In the genomic region with DNA sequence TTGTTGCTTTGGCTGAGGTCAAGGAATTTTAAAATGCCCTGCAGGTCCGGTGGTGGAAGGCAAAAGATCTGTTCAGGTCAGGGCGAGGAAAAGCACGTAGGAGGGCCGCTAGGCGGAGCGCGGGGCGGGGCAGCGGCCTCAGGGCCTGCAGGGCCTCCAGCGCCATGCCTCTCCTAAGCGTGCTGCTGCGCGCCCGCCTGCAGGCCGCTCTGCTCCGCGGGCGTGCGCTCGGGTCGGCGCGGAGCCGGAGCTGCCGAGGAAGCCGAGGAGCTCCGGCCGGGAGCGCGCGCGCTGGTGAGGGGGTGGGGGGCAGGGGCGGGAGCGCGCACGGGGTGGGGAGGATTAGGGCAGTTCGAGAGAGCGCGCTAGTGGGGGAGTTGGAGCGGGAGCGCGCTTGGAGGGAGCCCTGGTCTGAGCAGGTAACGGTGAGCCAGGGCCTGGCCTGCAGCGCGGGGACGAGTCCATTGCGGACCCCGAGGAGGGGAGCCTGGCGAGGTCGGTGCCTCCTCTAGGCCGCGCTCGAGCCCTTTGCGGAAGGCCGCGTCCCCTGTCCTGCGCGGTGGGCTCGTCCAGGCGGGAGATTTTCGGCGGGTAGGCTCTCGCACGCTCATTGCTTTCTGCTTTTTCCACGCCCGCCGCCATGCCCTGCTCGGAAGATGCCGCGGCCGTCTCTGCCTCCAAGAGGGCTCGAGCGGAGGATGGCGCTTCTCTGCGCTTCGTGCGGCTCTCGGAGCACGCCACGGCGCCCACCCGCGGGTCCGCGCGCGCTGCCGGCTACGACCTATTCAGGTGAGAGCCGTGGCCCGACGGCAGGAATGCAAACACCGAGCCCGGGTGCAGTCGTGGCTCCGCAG, we compare ENCODE assay signal across 8 mouse cellular contexts. TPM values are rescaled to one million over a fixed set of nuclear protein-coding genes. Genes with fewer than 3 reads are reported as not detected.
DNase-seq lines count a peak whose midpoint lies in the region; ATAC-seq and TF ChIP-seq lines count a peak whose summit lies in the region.

A gene (plus strand): TSS at position 83 of the 854 bp plus-strand sequence.

- H3K27me3 ChIP-seq in CH12.LX (replicated peaks), result no peaks in the 10 kb centered on the region
- H3K27me3 ChIP-seq in forebrain, embryonic 11.5 days (ENCODE audit: control insufficient read depth, insufficient read depth, low read length), result no peaks in the 10 kb centered on the region
- H3K27me3 ChIP-seq in heart, embryonic 16.5 days (ENCODE audit: control insufficient read depth, insufficient read depth, low read length), result no peaks in the 10 kb centered on the region
- no peaks in the 10 kb centered on the region for H3K27me3 ChIP-seq in liver, embryonic 15.5 days
- no peaks in the 10 kb centered on the region for H3K27me3 ChIP-seq in neural tube, embryonic 12.5 days (replicated peaks)

- dilution Hi-C loops in CH12.LX (cut with MboI; ENCODE audit: extremely low pct_ligation_motif_present, extremely low pct_unique_long_range_greater_than_20kb, low sequenced_read_pairs), result no loop called here

- in situ Hi-C loops in CH12.LX (cut with MboI; ENCODE audit: low pct_ligation_motif_present, low pct_unique_long_range_greater_than_20kb, low sequenced_read_pairs), result no loop called here

- peak within 1 kb of the TSS; percentile 87 for H3K9ac ChIP-seq in CH12.LX (ENCODE audit: insufficient read depth, low read depth)
- peak within 1 kb of the TSS; percentile 95 for H3K9ac ChIP-seq in forebrain, embryonic 11.5 days (ENCODE audit: low read length)
- peak within 1 kb of the TSS; percentile 94 for H3K9ac ChIP-seq in heart, embryonic 16.5 days (ENCODE audit: low read length)
- H3K9ac ChIP-seq in liver, embryonic 15.5 days, result peak within 1 kb of the TSS; percentile 85
- peak within 1 kb of the TSS; percentile 80 for H3K9ac ChIP-seq in neural tube, embryonic 12.5 days

- TF ChIP-seq POLR2A in CH12.LX (IDR thresholded peaks at IDR 0.05; ENCODE audit: low read depth, low read length), result peak; percentile 84

- no peak for TF ChIP-seq EP300 in CH12.LX (IDR thresholded peaks at IDR 0.05; ENCODE audit: low read length)

- peak within 1 kb of the TSS; percentile 94 for H3K4me2 ChIP-seq in CH12.LX (ENCODE audit: insufficient read depth, low read depth, poor library complexity, severe bottlenecking)
- H3K4me2 ChIP-seq in forebrain, embryonic 11.5 days (ENCODE audit: low read depth, low read length, severe bottlenecking), result peak within 1 kb of the TSS; percentile 61
- peak within 1 kb of the TSS; percentile 93 for H3K4me2 ChIP-seq in heart, embryonic 16.5 days (ENCODE audit: low read depth, low read length)
- H3K4me2 ChIP-seq in liver, embryonic 15.5 days, result peak within 1 kb of the TSS; percentile 89
- peak within 1 kb of the TSS; percentile 67 for H3K4me2 ChIP-seq in neural tube, embryonic 12.5 days (replicated peaks)

- peak; percentile 95 for DNase-seq in CH12.LX (ENCODE audit: extremely low read depth)
- peak; percentile 92 for DNase-seq in c-Kit-positive CD71-positive TER-119-negative erythroid progenitor cells, embryonic 14.5 days (ENCODE audit: low read depth)
- peak; percentile 99 for DNase-seq in forebrain, embryonic 11.5 days (ENCODE audit: low spot score)
- peak; percentile 94 to 97 for DNase-seq in kidney, postnatal 36 days
- DNase-seq in telencephalon, adult 2 months (ENCODE audit: low read depth, low spot score), result peak; percentile 90

- H3K36me3 ChIP-seq in CH12.LX (replicated peaks in 1 of 2; ENCODE audit: control insufficient read depth in 1 of 2, insufficient read depth in 1 of 2, low read length in 1 of 2), result peaks cover 9 to 22% of the 10 kb centered on the region in 2 experiments
- no peaks in the 10 kb centered on the region; the same call in 1 of the 2 replicates for H3K36me3 ChIP-seq in forebrain, embryonic 11.5 days (ENCODE audit: control insufficient read depth, insufficient read depth, low read length)
- H3K36me3 ChIP-seq in heart, embryonic 16.5 days (ENCODE audit: control insufficient read depth, insufficient read depth), result peaks cover 16% of the 10 kb centered on the region; the same call in 1 of the 2 replicates
- peaks cover 28% of the 10 kb centered on the region for H3K36me3 ChIP-seq in liver, embryonic 15.5 days (replicated peaks)
- H3K36me3 ChIP-seq in neural tube, embryonic 12.5 days, result peaks cover 6% of the 10 kb centered on the region; the same call in 1 of the 2 replicates

- TF ChIP-seq RAD21 in CH12.LX (IDR thresholded peaks at IDR 0.05; ENCODE audit: low read depth, low read length), result no peak

- H3K79me2 ChIP-seq in CH12.LX (replicated peaks; ENCODE audit: control insufficient read depth, extremely low read depth, insufficient read depth, poor library complexity, severe bottlenecking), result peaks cover 45% of the 10 kb centered on the region

- peaks cover 4 to 33% of the 10 kb centered on the region in 2 experiments; a peak in 3 of 4 replicates for H3K4me1 ChIP-seq in CH12.LX (ENCODE audit: control insufficient read depth in 1 of 2, insufficient read depth in 2 of 2)
- H3K4me1 ChIP-seq in forebrain, embryonic 11.5 days (replicated peaks; ENCODE audit: control insufficient read depth, insufficient read depth, low read length), result no peaks in the 10 kb centered on the region
- H3K4me1 ChIP-seq in heart, embryonic 16.5 days (ENCODE audit: control insufficient read depth, insufficient read depth, low read length), result peaks cover 14% of the 10 kb centered on the region
- peaks cover 51% of the 10 kb centered on the region for H3K4me1 ChIP-seq in liver, embryonic 15.5 days (replicated peaks)
- peaks cover 13% of the 10 kb centered on the region for H3K4me1 ChIP-seq in neural tube, embryonic 12.5 days

- peak within 1 kb of the TSS; percentile 67 to 91 (median 87) for H3K4me3 ChIP-seq in CH12.LX (replicated peaks in 1 of 3; ENCODE audit: low read depth in 2 of 3, low read length in 2 of 3, poor library complexity in 1 of 3)
- H3K4me3 ChIP-seq in forebrain, embryonic 11.5 days (ENCODE audit: low read depth, low read length), result peak within 1 kb of the TSS; percentile 73
- H3K4me3 ChIP-seq in heart, embryonic 16.5 days (ENCODE audit: low read length), result peak within 1 kb of the TSS; percentile 91
- peak within 1 kb of the TSS; percentile 85 for H3K4me3 ChIP-seq in liver, embryonic 15.5 days (replicated peaks)
- peak within 1 kb of the TSS; percentile 76 for H3K4me3 ChIP-seq in neural tube, embryonic 12.5 days

- TF ChIP-seq CTCF in CH12.LX (conservative IDR thresholded peaks at IDR 0.05 in 1 of 2, IDR thresholded peaks at IDR 0.05 in 1 of 2; ENCODE audit: low read depth in 2 of 2, low read length in 2 of 2), result peak in 1 of 2 experiments; percentile 29; a peak in 1 of 4 replicates

- peak within 1 kb of the TSS; percentile 79 for H3K27ac ChIP-seq in CH12.LX (ENCODE audit: insufficient read depth, low read depth)
- peak within 1 kb of the TSS; percentile 82 for H3K27ac ChIP-seq in forebrain, embryonic 11.5 days (ENCODE audit: low read depth, low read length)
- H3K27ac ChIP-seq in heart, embryonic 16.5 days (ENCODE audit: low read length), result peak within 1 kb of the TSS; percentile 94
- H3K27ac ChIP-seq in liver, embryonic 15.5 days (replicated peaks), result peak within 1 kb of the TSS; percentile 88
- H3K27ac ChIP-seq in neural tube, embryonic 12.5 days, result peak within 1 kb of the TSS; percentile 72; the same call in 1 of the 2 replicates

- under 1% methylated on average over 91 of the region's 96 CpGs for WGBS in forebrain, embryonic 11.5 days
- under 1% methylated on average over 86 of the region's 96 CpGs for WGBS in heart, embryonic 16.5 days
- WGBS in liver, embryonic 15.5 days (ENCODE audit: insufficient replicate concordance), result 1% methylated on average over 96 of the region's 96 CpGs
- under 1% methylated on average over 96 of the region's 96 CpGs for WGBS in neural tube, embryonic 12.5 days

- ATAC-seq in forebrain, embryonic 11.5 days (replicated peaks; ENCODE audit: low FRiP score), result peak; percentile 100
- ATAC-seq in heart, embryonic 16.5 days (replicated peaks; ENCODE audit: extremely low read depth, insufficient read depth, low FRiP score), result peak; percentile 99
- ATAC-seq in liver, embryonic 15.5 days (ENCODE audit: insufficient read depth), result peak; percentile 99
- ATAC-seq in neural tube, embryonic 12.5 days (ENCODE audit: low FRiP score, low read depth), result peak; percentile 100

- H3K9me3 ChIP-seq in CH12.LX (replicated peaks; ENCODE audit: low read length), result no peaks in the 10 kb centered on the region
- H3K9me3 ChIP-seq in forebrain, embryonic 11.5 days (ENCODE audit: control insufficient read depth, low read length), result no peaks in the 10 kb centered on the region
- no peaks in the 10 kb centered on the region for H3K9me3 ChIP-seq in heart, embryonic 16.5 days (replicated peaks; ENCODE audit: control insufficient read depth, low read length)
- H3K9me3 ChIP-seq in liver, embryonic 15.5 days (replicated peaks), result no peaks in the 10 kb centered on the region
- H3K9me3 ChIP-seq in neural tube, embryonic 12.5 days, result no peaks in the 10 kb centered on the region

TF ChIP-seq in CH12.LX, 34 proteins besides CTCF, POLR2A, EP300 and RAD21 (continues in another document):
- 0 out of 2 replicates have a peak, but pooled peaks have one; percentile 78 for TF ChIP-seq POLR2AphosphoS2 (IDR thresholded peaks at IDR 0.05; ENCODE audit: low read depth, low read length)
- TF ChIP-seq UBTF (IDR thresholded peaks at IDR 0.05; ENCODE audit: low read depth, low read length), result peak; percentile 98
- TF ChIP-seq NELFE (IDR thresholded peaks at IDR 0.05; ENCODE audit: low read depth, low read length), result peak; percentile 91
- no peak for TF ChIP-seq GABPA (IDR thresholded peaks at IDR 0.05; ENCODE audit: insufficient replicate concordance, low read depth, low read length)
- TF ChIP-seq MAZ (IDR thresholded peaks at IDR 0.05; ENCODE audit: low read depth, low read length), result 0 out of 2 replicates have a peak, but pooled peaks have one; percentile 20
- TF ChIP-seq JUN (IDR thresholded peaks at IDR 0.05; ENCODE audit: insufficient read depth, low read depth, low read length), result no peak
- peak; percentile 98 for TF ChIP-seq E2F4 (IDR thresholded peaks at IDR 0.05; ENCODE audit: insufficient replicate concordance, low read depth, low read length)
- peak; percentile 64 for TF ChIP-seq HCFC1 (IDR thresholded peaks at IDR 0.05; ENCODE audit: low read depth, low read length)
- TF ChIP-seq MEF2A (IDR thresholded peaks at IDR 0.05; ENCODE audit: borderline replicate concordance, low read depth, low read length), result peak; percentile 15; the same call in 1 of the 2 replicates
- TF ChIP-seq KAT2A (IDR thresholded peaks at IDR 0.05; ENCODE audit: insufficient replicate concordance, low read length), result peak; percentile 71; the same call in 1 of the 2 replicates

RNA-seq across cellular contexts. Expression of the gene that starts here (rescaled TPM):
- total RNA-seq in CH12.LX (2012; rRNA removed) (197 and 272 TPM in 2 replicates), CH12.LX (2014; rRNA removed) (348 and 351 TPM in 2 replicates)
- polyA plus RNA-seq in CH12.LX (2012; ENCODE audit: insufficient read length, low read depth), result 228 and 232 TPM in 2 replicates
- 270 and 288 TPM in 2 replicates for polyA plus RNA-seq in forebrain, embryonic 11.5 days (2014; fragmentation: Nextera tagmentation; extraction: Ambion mirVana)
- polyA plus RNA-seq in heart, embryonic 16.5 days (2015; fragmentation: Nextera tagmentation; extraction: Ambion mirVana), result 108 and 150 TPM in 2 replicates
- polyA plus RNA-seq in liver, embryonic 15.5 days (2015; fragmentation: Nextera tagmentation; extraction: Ambion mirVana), result 87.7 and 101 TPM in 2 replicates
- 105 and 124 TPM in 2 replicates for polyA plus RNA-seq in neural tube, embryonic 12.5 days (2016; fragmentation: Nextera tagmentation; extraction: Ambion mirVana)

Comparison
In these comparisons a context has a peak if more than half of its experiments do, and no peak if none do; other contexts are left out.
1. Peak in every context shown above with its lines: DNase-seq, ATAC-seq, H3K4me3 ChIP-seq and H3K27ac ChIP-seq.